Mouse (Mus musculus) lung, adult 2 months (tissue): ENCODE data around the gene Cep97.

Experiments
- CTCF ChIP-seq: fragments of 200-500 bp; IDR thresholded peaks from 2 replicates; pipeline ENCODE4 v1.5.1; 2011; ENCODE audit warnings: mild to moderate bottlenecking, low read length, control low read depth; ENCODE audit not compliant: insufficient read depth
- POLR2A ChIP-seq: fragments of 200-500 bp; IDR thresholded peaks from 2 replicates; pipeline ENCODE4 v1.6.1; 2011; ENCODE audit warnings: low read depth, mild to moderate bottlenecking, control low read depth, low read length, borderline replicate concordance; ENCODE audit errors: extremely low read depth

DNA sequence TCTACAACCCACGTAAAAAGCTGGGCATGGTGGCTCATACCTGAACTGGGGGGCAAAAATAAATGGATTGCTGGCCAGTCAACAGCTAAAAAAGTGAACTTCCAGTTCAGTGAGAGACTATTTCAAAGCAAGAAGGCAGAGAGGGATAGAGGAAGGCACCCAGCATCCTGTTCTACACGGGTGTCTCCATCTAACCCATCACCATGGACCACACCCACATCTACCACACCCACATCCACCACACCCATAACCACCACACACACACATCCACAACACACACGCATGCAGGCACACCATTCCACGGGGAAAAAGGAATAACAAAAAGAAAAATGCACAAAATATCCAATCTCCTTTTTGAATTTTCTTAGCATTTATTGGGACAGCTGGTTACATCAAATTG lies 10.6 kb downstream of the Cep97 start:
- TF ChIP-seq CTCF (no peak), POLR2A (no peak)
